Mouse (Mus musculus): ENCODE measurements at regions not wholly inside any gene's neighbourhood (a gene's known extent, or its start where the extent isn't known, plus 50 kb on each side); places are given as distances from the start of the nearest gene placed in this dataset.

DNA sequence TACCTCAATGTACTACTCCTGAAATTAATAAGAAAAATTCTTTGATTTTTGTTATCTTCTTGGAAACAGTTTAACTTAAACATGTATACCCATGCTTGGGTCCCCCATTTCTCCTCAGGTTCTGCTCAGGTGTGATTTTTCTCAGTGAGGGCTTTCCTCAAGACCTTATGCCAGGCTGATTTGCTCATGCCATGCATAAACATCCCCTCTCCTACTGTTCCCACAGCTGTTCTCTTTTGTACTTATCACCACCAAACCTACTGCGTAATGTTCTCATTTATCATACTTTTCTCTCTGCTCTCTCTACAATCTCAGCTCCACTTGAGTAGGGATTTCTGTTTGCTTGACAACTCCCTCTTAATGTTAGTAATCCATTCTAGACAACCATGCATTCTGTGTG lies 692.1 kb downstream of the Hace1 start:
- no peak for DNase-seq (ENCODE audit: low spot score in 2 of 2)
- intact Hi-C loops (cut with DNase I) = no loop called here

DNA sequence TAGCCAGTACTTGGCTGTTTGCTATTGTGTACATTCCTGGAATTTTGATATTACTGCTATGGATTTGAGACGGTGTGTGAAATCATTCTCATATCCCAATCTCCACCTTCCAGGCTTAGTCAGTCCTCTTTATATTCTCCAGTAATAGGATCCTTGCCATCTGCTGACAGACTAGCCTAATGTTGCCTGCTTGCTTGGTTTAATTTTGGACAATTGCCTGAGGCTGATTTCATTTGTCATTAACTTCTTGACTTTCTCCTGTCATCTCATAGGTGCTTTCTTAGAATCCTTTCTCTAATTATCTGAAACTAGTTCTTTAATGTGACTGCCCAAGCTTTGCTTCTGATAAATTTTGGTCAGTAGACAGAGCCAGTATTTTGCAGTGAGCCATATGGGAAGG lies 696.2 kb downstream of the Hace1 start:
- intact Hi-C loops (cut with DNase I) = no loop called here
- DNase-seq (ENCODE audit: low spot score in 2 of 2) = no peak

DNA sequence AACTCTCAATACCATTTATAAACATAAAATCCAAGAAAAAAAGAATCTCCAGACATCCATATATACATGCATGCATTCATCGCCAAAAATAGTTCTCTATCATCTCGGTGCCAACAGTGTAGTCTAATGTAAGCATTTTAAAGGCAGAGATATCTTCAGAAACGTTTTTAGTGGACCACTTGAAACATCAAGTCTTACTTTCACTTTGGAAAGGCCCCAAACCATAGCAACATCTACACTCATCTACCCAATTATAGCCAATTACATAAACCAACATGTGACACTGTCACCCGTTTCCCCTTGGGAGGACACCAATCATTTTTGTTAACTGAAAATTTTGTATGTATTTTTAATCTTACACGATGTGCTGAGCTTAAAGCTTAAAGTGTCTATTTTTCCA lies 716.7 kb downstream of the Hace1 start:
- no peak for DNase-seq (ENCODE audit: low spot score in 2 of 2)
- intact Hi-C loops (cut with DNase I) = no loop called here

DNA sequence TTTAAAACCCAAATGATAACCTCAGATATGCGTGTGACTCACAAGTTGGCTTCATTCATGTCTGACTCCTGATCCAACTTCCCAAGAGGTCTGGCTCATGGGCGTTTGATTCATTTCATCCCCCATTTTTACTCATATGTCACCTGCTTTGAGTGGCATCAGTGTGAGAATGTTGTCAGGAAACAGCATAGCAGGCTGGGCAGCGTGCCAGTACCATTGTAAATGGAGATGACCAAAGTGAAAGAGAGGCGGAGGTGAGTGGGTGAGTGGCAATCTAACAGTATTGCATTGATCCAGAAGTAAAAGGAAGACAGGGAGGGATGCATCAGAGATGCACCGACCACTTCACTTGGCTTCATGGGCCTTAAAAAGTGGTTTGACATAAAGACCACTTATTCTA lies 720.7 kb downstream of the Hace1 start:
- intact Hi-C loops (cut with DNase I) = no loop called here
- no peak for DNase-seq (ENCODE audit: low spot score in 2 of 2)

DNA sequence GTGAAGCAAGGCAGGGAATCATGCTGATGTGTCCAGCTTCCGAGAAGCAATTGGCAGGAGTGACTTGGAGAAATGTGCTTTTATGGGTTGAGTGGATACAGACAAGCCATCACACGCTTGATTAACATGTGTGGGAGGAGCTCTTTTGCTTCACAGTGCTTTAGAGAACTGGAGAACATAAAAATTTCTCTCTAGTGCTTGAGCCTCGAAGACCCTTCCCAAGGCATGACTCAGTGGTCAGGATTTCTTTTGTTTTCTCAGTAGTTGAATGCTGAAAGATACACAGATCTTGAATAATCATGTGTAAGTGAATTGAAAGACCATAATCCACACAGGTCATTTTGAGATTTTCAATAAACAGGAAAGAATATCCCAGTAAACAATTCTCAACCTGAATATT lies 721.9 kb downstream of the Hace1 start:
- DNase-seq (ENCODE audit: low spot score in 2 of 2) = no peak
- intact Hi-C loops (cut with DNase I) = no loop called here

DNA sequence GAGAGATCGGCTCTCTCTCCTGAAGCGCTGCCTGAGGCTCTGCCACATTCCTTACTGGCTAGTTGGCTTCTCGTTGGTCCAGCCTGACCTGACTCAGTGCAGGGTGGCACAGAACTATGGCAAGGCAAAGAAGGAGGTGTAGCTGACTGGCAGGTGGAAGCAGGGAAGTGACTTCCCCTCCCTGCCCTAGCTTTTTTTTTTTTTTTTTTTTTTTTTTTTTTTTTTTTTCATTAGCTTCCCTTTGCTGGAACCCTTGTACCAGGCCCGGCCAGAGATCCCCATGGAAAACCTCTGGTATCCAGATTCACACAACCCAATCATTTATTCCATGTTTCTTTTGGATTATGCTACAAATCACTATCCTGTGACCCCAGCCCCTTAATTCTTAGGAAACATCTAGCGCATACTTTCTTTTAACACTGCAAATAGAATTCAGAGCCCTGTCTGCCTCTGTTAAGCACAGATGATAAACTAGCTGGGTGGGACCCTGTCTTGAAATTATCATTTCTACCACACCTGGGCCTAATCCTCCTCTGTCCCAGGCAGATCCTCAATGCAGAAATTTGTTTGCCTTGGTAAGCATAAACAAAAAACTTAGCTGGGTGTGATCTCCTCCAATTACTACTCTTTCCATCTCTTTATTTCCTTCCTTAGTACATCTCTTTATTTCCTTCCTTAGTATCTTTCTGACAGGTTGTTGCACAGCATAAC lies 742.9 kb downstream of the Hace1 start:
- intact Hi-C loops (cut with DNase I) = no loop called here
- DNase-seq (ENCODE audit: low spot score in 2 of 2) = no peak

DNA sequence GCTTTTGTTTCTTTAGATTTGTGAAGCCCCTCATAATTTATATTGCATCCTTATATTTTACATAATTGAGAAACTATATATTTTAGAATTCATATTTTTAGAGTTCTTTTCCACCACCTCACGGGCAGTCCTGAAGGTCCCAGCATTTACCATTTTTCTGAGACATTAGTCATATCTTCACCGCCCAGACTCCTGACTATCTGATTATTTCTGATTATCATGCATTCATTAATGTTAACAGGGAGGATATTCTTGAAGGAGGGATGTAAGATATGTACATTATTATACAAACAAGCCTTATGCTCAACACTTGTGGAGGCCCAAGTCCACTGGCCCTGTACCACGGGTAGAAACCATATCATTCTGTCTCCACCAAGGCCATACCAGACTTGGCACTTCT lies 743.4 kb downstream of the Hace1 start:
- DNase-seq (ENCODE audit: low spot score in 2 of 2) = no peak
- intact Hi-C loops (cut with DNase I) = no loop called here

DNA sequence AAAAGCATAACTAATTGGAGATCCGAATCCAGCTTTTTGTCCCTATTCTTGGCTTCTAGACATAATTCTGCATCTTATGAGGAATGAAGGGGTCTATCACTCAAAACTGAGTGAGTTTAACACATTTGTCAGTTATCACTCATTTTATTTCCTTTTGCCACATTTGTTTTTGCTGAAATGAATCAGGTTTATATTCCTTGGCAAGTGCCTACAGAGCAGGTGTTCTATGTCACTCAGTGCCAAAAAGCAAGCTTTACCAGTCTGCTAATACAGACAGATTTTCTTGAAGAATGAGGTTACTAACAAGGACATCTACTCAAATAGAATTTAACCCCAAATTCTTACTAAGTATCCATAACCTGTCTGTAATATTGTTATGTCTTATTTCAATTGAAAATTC lies 751.4 kb downstream of the Hace1 start:
- intact Hi-C loops (cut with DNase I) = no loop called here
- DNase-seq (ENCODE audit: low spot score in 2 of 2) = no peak

DNA sequence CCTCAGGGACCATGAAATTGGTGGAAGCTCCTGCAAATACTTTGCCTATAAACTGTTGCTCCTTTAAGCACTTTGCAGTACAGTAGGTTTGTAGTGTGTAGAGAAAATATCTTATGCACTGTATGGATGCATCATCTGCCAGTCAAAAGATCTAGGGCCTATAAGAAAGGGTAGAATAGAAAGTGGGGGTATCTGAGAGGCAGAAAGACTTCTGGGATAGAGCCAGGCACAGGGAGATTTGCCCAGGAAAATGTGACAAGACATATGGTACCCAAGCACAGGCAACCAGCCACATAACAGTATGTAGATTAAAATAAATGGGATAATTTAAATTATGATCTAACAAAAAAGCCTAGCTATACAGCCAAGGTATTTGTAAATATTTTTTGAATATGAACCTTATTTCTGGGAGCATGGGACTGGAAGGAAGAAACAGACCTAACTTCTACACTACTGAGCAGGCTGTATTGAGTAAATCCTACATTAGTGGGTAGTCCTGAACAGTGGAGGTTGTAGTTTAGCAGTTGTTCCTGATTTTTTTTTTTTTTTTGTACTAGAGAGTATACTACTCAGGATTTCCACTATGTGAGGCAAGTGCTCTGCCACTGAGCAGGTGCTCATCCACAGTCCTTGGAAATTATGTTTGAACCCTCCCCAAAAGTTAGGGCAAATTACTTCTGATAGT lies 754.1 kb downstream of the Hace1 start:
- intact Hi-C loops (cut with DNase I) = no loop called here
- peak in 1 of 2 experiments; percentile 7 for DNase-seq (ENCODE audit: low spot score in 2 of 2)

DNA sequence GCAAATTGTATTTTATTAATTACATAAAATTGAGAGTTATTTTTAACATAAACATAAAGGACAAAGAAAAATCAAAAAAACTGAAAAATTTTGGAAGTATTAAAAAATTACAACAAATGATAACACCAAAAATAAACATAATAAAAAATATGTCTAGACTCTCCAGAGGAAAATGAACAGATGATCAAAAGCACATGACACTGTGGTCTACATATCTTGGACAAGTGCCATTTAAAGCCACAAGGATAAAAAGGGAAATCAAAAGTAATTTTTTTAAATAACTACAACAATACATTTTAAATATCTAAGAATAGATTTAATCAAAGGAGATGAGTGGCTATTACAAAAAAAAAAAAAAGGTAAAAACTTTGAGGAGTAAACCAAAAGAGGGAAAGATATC lies 755.6 kb downstream of the Hace1 start:
- intact Hi-C loops (cut with DNase I) = no loop called here
- DNase-seq (ENCODE audit: low spot score in 2 of 2) = no peak

DNA sequence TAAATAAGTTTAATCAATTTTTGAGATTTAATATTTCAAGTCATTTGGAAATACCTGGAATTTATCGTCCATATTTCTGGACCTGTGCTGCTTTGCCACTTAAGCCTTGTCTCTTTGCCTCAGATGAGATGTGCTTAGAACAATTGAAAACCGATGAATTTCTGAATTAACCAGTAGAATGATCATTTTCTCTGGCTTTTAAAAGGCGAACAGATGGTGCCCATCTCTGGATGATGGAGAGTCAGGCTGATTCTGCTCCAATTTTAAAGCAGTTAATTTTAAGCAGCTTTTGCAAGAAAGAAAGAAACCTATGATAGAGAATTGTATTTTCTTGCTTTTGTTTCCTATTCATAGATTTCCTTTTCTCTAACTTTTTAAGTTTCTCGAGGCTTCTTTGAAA lies 767.7 kb downstream of the Hace1 start:
- no peak for DNase-seq (ENCODE audit: low spot score in 2 of 2)
- intact Hi-C loops (cut with DNase I) = no loop called here

DNA sequence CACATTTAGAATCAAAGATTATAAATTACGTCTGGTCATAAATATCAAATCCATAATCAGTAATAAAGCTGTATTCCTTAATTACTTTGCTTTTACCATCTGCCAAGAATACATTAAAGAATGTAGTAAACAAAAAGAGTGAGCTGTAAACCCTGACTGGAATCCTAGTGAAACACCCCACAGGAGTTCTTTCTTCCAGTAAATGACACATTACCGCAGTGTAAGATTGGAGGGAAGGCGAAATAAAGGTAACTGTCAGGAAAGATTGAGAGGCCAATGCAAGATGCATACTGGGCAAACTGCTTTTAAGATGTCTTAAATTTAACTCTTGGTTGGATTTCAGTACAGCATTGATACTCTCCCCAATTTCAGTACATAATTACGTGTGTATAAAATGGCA lies 772.0 kb downstream of the Hace1 start:
- DNase-seq (ENCODE audit: low spot score in 2 of 2) = no peak
- intact Hi-C loops (cut with DNase I) = no loop called here

DNA sequence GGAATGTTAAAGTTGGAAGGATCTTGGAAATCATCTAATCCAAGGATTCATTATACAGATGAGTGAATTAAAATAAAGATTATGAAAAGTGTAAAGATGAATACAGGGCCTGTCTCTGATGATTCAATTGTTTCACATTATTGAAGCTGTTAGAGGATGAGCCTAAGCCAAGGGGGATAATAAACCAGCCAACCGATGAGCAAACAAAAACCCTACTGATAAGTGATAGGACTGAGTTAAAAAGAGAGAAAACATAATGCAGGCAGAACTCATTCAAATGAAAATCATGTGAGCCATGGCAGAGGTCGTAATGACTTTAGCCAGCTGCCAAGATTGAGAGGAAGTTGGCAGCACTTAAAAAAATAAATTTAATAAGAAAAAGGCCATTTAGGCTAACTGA lies 772.6 kb downstream of the Hace1 start:
- intact Hi-C loops (cut with DNase I) = no loop called here
- no peak for DNase-seq (ENCODE audit: low spot score in 2 of 2)

DNA sequence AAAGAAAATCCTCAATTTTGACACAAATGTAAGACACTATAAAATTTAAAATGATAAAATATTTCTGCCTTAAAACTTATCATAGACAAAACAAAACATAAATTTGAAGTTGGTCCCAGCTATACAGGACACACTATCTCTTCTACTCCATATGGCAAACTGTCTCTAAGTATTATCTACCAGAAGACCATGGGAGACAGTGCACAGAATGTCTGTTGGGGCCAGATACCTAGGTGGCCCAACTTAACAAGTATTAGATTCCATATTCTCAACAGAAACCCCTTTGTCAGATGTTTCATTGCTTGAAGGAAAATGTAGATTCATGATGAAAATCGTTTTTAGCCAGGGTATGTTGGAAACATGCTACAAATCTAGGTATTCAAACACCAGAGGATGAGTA lies 779.1 kb downstream of the Hace1 start:
- DNase-seq (ENCODE audit: low spot score in 2 of 2) = no peak
- intact Hi-C loops (cut with DNase I) = no loop called here

DNA sequence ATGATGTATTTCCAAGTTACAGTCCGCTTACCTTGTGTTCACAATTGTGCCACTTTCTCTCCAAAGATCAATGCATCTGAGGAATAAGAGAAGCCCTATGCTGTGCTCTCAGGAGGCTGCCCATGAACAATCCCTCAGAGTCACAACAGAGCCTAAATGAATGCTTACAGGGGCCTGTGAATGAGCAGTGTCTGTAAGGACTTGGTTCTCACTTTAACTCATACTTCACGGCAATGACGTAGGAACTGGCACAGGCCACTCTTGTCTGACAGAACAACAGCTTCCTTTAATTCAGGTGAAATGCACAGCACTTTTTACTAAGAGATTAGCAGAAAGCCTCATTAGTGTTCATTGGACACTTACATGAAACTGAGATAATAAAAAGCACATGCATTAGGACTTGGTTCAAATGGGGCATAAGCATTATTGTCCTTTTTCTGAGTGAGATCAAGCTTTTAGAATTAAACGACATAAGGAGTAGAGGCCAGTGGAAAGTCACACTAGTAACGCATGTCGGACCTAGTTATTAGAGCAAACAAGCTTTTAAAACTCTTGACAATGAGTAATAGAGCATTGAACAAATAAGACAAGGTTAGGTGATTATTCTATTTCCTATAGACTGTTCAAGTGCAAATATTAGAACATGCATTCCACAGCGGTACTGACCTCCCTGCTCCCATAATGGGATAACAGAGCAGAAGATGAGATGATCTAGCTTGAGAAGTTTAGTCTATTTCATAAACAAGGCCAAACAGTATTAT lies 796.3 kb downstream of the Hace1 start:
- intact Hi-C loops (cut with DNase I) = no loop called here
- DNase-seq (ENCODE audit: low spot score in 2 of 2) = no peak

DNA sequence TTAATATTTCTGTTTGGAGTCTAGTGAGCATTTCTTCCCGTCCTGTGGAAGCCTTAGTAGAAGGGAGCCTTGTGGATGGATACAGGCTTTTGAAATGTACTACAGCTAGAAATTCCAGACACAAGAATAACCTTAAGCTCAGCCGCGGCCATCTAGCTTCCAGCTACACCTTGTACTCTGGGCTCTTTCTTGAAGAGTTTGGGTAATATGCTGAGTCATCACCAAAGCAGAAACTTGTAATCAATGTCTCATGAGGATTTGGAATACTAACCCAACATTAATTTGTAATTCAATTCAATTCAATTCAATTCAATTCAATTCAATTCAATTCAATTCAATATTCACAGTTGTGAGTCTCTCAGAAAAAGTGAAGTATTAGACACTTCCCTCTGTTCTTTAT lies 797.0 kb downstream of the Hace1 start:
- DNase-seq (ENCODE audit: low spot score in 2 of 2) = no peak
- intact Hi-C loops (cut with DNase I) = no loop called here

DNA sequence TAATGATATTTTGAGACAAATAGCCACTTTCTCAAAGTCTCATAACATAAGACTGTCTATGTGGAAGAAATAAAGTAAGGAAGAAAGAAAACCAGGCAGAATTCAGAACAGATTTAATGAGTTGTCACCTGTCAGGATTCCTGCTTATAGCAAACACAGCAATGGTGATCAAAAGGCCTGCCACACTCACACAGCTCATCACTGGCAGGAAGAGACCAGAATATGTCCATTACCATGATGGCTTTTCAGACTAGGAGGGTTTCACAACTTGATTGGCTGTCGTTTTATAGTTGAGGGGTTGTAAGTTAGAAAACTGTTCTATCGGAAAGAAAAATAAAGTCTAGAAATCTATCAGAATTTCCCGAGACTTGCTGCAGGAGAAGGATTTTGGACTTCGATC lies 819.5 kb downstream of the Hace1 start:
- DNase-seq (ENCODE audit: low spot score in 2 of 2) = no peak
- intact Hi-C loops (cut with DNase I) = no loop called here

DNA sequence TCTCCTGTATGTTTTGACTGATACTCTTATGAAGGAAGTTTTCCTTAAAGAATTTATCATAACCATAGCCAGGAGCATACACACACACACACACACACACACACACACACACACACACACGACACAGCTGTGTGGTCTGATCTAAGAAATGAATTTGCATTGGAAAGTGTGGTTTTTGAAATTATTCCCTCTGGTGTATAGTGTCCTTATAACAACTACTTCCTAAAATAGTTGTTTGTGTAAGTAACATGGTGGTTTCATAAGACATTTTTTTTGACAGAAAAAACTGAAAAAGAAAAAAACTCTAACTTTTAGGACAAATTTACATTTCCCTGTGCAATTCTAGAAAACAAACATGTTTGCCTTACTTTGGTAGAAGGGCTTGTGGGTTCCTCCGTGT lies 826.3 kb downstream of the Hace1 start:
- intact Hi-C loops (cut with DNase I) = no loop called here
- DNase-seq (ENCODE audit: low spot score in 2 of 2) = no peak

All from left cerebral cortex, postnatal 36 days (tissue).